9 mouse cellular contexts compared by ENCODE assay signal in genomic region chr11:80474175-80474691, GRCm38 (mm10). TPM values are rescaled to one million over a fixed set of nuclear protein-coding genes. Genes with fewer than 3 reads are reported as not detected.
DNase-seq lines count a peak whose midpoint lies in the region; ATAC-seq and TF ChIP-seq lines count a peak whose summit lies in the region.
"Had no signal": no experiment of that assay in that cellular context is flagged by ENCODE, and none has a peak within 500 bp of the region (broad histone marks: within the 10 kb centered on the region; RNA-seq: fewer than 3 reads in every experiment).

No protein-coding gene starts in this region.

- no peaks in the 10 kb centered on the region for H3K27me3 ChIP-seq in liver, adult 2 months (ENCODE audit: control insufficient read depth, insufficient read depth, low read length)
- H3K27me3 ChIP-seq in liver, embryonic 12.5 days (replicated peaks): peaks cover 22% of the 10 kb centered on the region

- H3K79me2 ChIP-seq in liver, adult 2 months (ENCODE audit: control insufficient read depth, insufficient read depth, low read length): no peaks in the 10 kb centered on the region

- 57% methylated on average over 2 of the region's 2 CpGs for WGBS in liver, adult 2 months
- WGBS in liver, embryonic 12.5 days (ENCODE audit: insufficient replicate concordance): 44% methylated on average over 2 of the region's 2 CpGs

- H3K9me3 ChIP-seq in liver, embryonic 12.5 days (replicated peaks): no peaks in the 10 kb centered on the region
- H3K9me3 ChIP-seq: limb, embryonic 12.5 days had no signal

- TF ChIP-seq POLR2A in liver, adult 2 months (IDR thresholded peaks at IDR 0.05; ENCODE audit: extremely low read depth, insufficient read depth, low read length): no peak

- TF ChIP-seq CTCF in liver, adult 2 months (IDR thresholded peaks at IDR 0.05; ENCODE audit: low read depth, low read length): 0 out of 2 replicates have a peak, but pooled peaks have one; percentile 16

- no peak for ATAC-seq in liver, embryonic 12.5 days
- ATAC-seq in megakaryocyte, adult 5-6 weeks (ENCODE audit: poor library complexity, severe bottlenecking): peak; percentile 34; the same call in 1 of the 2 replicates

- no peak overlapping the region for H3K4me3 ChIP-seq in liver, adult 2 months (ENCODE audit: insufficient read depth, low read depth, low read length)
- H3K4me3 ChIP-seq in liver, embryonic 12.5 days: no peak overlapping the region
- H3K4me3 ChIP-seq: limb, embryonic 12.5 days had no signal

- no peak overlapping the region for H3K9ac ChIP-seq in liver, adult 2 months (ENCODE audit: low read depth, low read length)
- H3K9ac ChIP-seq in liver, embryonic 12.5 days: no peak overlapping the region
- H3K9ac ChIP-seq: limb, embryonic 12.5 days had no signal

- H3K4me2 ChIP-seq in liver, embryonic 12.5 days: no peak overlapping the region
- H3K4me2 ChIP-seq: limb, embryonic 12.5 days had no signal

- H3K4me1 ChIP-seq in liver, adult 2 months (ENCODE audit: control insufficient read depth, insufficient read depth, low read length): peaks cover 3% of the 10 kb centered on the region
- peaks cover 29% of the 10 kb centered on the region for H3K4me1 ChIP-seq in liver, embryonic 12.5 days

- H3K36me3 ChIP-seq in liver, adult 2 months (ENCODE audit: control insufficient read depth, insufficient read depth, low read length): peaks cover 28% of the 10 kb centered on the region
- H3K36me3 ChIP-seq in liver, embryonic 12.5 days: peaks cover 62% of the 10 kb centered on the region

- peak; percentile 85 for DNase-seq in cerebellum, adult 11-12 months
- DNase-seq in cerebellum, postnatal 4 days (ENCODE audit: low spot score in 2 of 2): no peak
- peak; percentile 26 for DNase-seq in liver, adult 2 months (ENCODE audit: extremely low read depth, low read depth, low spot score)
- peak; percentile 85 for DNase-seq in cerebellum, adult 9-10 months
- DNase-seq in adrenal gland, adult 2 months: no peak
- no peak for DNase-seq in ovary, adult 18-20 months (ENCODE audit: low spot score)

- H3K27ac ChIP-seq in liver, adult 2 months (replicated peaks; ENCODE audit: insufficient read depth, low read depth, low read length): no peak overlapping the region
- H3K27ac ChIP-seq in liver, embryonic 12.5 days: no peak overlapping the region
- H3K27ac ChIP-seq: limb, embryonic 12.5 days had no signal

RNA-seq across cellular contexts. Expression of gene Cdk5r1, which starts 2.6 kb away (rescaled TPM):
- 0.18 and 0.47 TPM in 2 replicates for total RNA-seq in liver, adult 2 months (2014; rRNA removed)
- polyA plus RNA-seq in liver, adult 2 months (2012; rRNA removed): 0.45 and 0.61 TPM in 2 replicates
- polyA plus RNA-seq in liver, embryonic 12.5 days (2016; fragmentation: Nextera tagmentation; extraction: Ambion mirVana): 0.62 and 0.75 TPM in 2 replicates
- 2.0 and 3.2 TPM in 2 replicates for total RNA-seq in megakaryocyte, adult 5-6 weeks (2015)
- 3.3 and 4.5 TPM in 2 replicates for total RNA-seq in megakaryocyte, adult 5-6 weeks (2017)
- total RNA-seq in adrenal gland, adult 2 months (2021): 1 to 10 TPM; 1.5 to 3.1 TPM
- polyA plus RNA-seq in adrenal gland, adult 2 months (2012; rRNA removed): 5.8 TPM in 2 replicates

RNA-seq across cellular contexts. Expression of gene Psmd11, which starts 45.8 kb away (rescaled TPM):
- 106 and 128 TPM in 2 replicates for total RNA-seq in liver, adult 2 months (2014; rRNA removed)
- 56.1 and 63.2 TPM in 2 replicates for polyA plus RNA-seq in liver, adult 2 months (2012; rRNA removed)
- polyA plus RNA-seq in liver, embryonic 12.5 days (2016; fragmentation: Nextera tagmentation; extraction: Ambion mirVana): 228 and 233 TPM in 2 replicates
- total RNA-seq in megakaryocyte, adult 5-6 weeks (2015): 62.0 and 67.1 TPM in 2 replicates
- total RNA-seq in megakaryocyte, adult 5-6 weeks (2017): 38.8 and 73.4 TPM in 2 replicates
- 100 to 1,000 TPM; 142 to 155 TPM for total RNA-seq in adrenal gland, adult 2 months (2021)
- polyA plus RNA-seq in adrenal gland, adult 2 months (2012; rRNA removed): 16.6 and 19.9 TPM in 2 replicates

Comparison
In these comparisons a context has a peak if more than half of its experiments do, and no peak if none do; other contexts are left out.
1. DNase-seq: peak in cerebellum, adult 11-12 months (single experiment), liver, adult 2 months (single experiment) and cerebellum, adult 9-10 months (single experiment); none in cerebellum, postnatal 4 days (0 of 2), adrenal gland, adult 2 months (single experiment) and ovary, adult 18-20 months (single experiment).